Mouse (Mus musculus) hindbrain, embryonic 14.5 days (tissue): Measurements from ENCODE around the gene App. TPM values are rescaled to one million over a fixed set of nuclear protein-coding genes. Genes with fewer than 3 reads are reported as not detected.

Experiments used
- ATAC-seq: fragments of 200-750 bp; cut with Nextera tagmentation; 2 replicates; pipeline ENCODE4 v1.8.0; 2017; ENCODE audit warnings: moderate number of reproducible peaks, mild to moderate bottlenecking, moderate TSS enrichment, moderate library complexity; ENCODE audit not compliant: low FRiP score
- DNase-seq: peaks from one replicate; pipeline ENCODE4 v3.0.0-alpha.2; 2015; ENCODE audit warnings: low spot score
- H3K27ac ChIP-seq: fragments of 300-500 bp; sonication (generic); 2 replicates; pipeline ENCODE4 v1.5.1; 2014; ENCODE audit warnings: mild to moderate bottlenecking, moderate library complexity
- H3K27me3 ChIP-seq: fragments of 300-500 bp; sonication (generic); 2 replicates; pipeline ENCODE4 v1.6.1; 2014; ENCODE audit warnings: mild to moderate bottlenecking, low read length, mixed read lengths; ENCODE audit not compliant: control insufficient read depth, insufficient read depth
- H3K36me3 ChIP-seq: fragments of 300-500 bp; sonication (generic); replicated peaks from 2 replicates; pipeline ENCODE4 v1.6.1; 2014; ENCODE audit not compliant: control insufficient read depth, insufficient read depth
- H3K4me1 ChIP-seq: fragments of 300-500 bp; sonication (generic); replicated peaks from 2 replicates; pipeline ENCODE4 v1.6.1; 2014; ENCODE audit warnings: antibody characterized with exemption, low read length, mixed read lengths; ENCODE audit not compliant: control insufficient read depth, insufficient read depth
- H3K4me2 ChIP-seq: fragments of 300-500 bp; sonication (generic); replicated peaks from 2 replicates; pipeline ENCODE4 v1.6.1; 2014; ENCODE audit warnings: mild to moderate bottlenecking, moderate library complexity
- H3K4me3 ChIP-seq: fragments of 300-500 bp; sonication (generic); replicated peaks from 2 replicates; pipeline ENCODE4 v1.5.1; 2014; ENCODE audit warnings: mild to moderate bottlenecking, low read length
- H3K9ac ChIP-seq: fragments of 300-500 bp; sonication (generic); 2 replicates; pipeline ENCODE4 v1.6.1; 2014
- H3K9me3 ChIP-seq: fragments of 300-500 bp; sonication (generic); 2 replicates; pipeline ENCODE4 v1.6.1; 2016; ENCODE audit warnings: low read length; ENCODE audit not compliant: control insufficient read depth
- WGBS: fragments of 180-500 bp; shearing (Covaris S2); extraction: QIAGEN DNeasy Blood & Tissue Kit; methylation state at CpG from one replicate; pipeline ENCODE4 v1.1.7; 2014; 5-methylcytosine and 5-hydroxymethylcytosine counted together
- polyA plus RNA-seq: library from polyadenylated mRNA; unstranded; fragments of >200 nt; fragmentation: Nextera tagmentation; extraction: Ambion mirVana; gene quantifications from 2 replicates; pipeline ENCODE4 v1.2.1, GENCODE M21; 2014

The App gene
- polyA plus RNA-seq, 1 experiment from 2014 or later: 430 TPM

GRCm38 (mm10) chr16:85103116-85103787, 70.3 kb downstream of the App start:
- Histone ChIP-seq H3K4me3 (no peak overlapping the region), H3K4me2 (no peak overlapping the region), H3K36me3 (peaks cover 27% of the 10 kb centered on the region; the same call in 1 of the 2 replicates), H3K27ac (no peak overlapping the region; the same call in 1 of the 2 replicates), H3K9ac (no peak overlapping the region), H3K4me1 (peaks cover 15% of the 10 kb centered on the region), H3K27me3 (no peaks in the 10 kb centered on the region), H3K9me3 (no peaks in the 10 kb centered on the region)
- no peak for ATAC-seq
- 83% methylated on average over 13 of the region's 13 CpGs for WGBS
- no peak for DNase-seq

- Histone ChIP-seq H3K4me1 (peaks cover 5% of the 10 kb centered on the region; the same call in 1 of the 2 replicates), H3K27me3 (no peaks in the 10 kb centered on the region), H3K9ac (no peak overlapping the region), H3K27ac (no peak overlapping the region), H3K36me3 (peaks cover 33% of the 10 kb centered on the region; the same call in 1 of the 2 replicates), H3K4me3 (no peak overlapping the region), H3K9me3 (no peaks in the 10 kb centered on the region), H3K4me2 (no peak overlapping the region)
- WGBS: 94% methylated on average over 3 of the region's 3 CpGs
- DNase-seq (no peak), ATAC-seq (no peak)
Measured at GRCm38 (mm10) chr16:85101544-85101943, 72.0 kb downstream of the App start.

DNA sequence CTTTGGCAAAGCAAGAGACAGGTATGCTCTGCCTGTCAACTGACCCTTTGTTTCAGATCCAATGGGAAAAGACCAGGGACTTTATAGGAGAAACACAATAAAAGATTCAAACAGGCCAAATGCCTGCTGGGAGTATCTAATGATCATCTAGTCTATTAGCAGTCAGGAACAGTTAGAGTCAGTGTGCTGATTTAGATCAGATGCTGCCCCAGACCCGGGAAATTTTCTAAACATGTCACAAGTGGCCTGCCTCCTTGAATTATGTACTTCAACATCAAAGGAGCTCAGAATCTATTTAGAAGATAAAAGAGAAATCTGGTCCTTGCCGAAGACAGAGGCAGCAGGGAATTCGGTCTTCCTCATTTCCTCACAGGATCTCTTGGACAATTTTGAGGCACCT, 72.8 kb downstream of the App start:
- DNase-seq: no peak
- no peak for ATAC-seq
- H3K27me3 ChIP-seq: no peaks in the 10 kb centered on the region
- H3K36me3 ChIP-seq: peaks cover 33% of the 10 kb centered on the region; the same call in 1 of the 2 replicates
- no peak overlapping the region for H3K4me3 ChIP-seq
- H3K4me2 ChIP-seq: no peak overlapping the region
- H3K9ac ChIP-seq: no peak overlapping the region
- peaks cover 6% of the 10 kb centered on the region for H3K4me1 ChIP-seq
- H3K27ac ChIP-seq: no peak overlapping the region
- 49% methylated on average over 3 of the region's 3 CpGs for WGBS
- no peaks in the 10 kb centered on the region for H3K9me3 ChIP-seq

DNA sequence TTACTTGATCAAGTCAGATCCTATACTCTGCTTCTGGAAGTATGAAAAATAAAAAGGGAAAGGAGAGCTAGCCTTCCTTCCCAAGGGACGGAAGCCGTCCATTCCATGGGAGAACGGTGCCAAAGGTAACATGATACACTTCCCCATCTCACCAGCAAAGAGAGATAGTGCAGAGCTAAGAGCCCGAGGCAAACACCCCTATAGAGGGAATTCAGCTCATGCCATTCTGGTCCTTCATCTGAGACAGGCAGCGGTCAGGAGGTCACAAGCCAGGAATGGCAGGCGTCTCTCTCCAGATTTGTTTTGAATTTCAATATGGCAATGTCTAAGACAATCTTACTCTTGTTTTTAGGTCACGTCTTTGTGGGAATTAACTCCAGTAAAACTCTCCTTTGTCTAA, 74.1 kb downstream of the App start:
- Histone ChIP-seq H3K27me3 (no peaks in the 10 kb centered on the region), H3K4me2 (no peak overlapping the region), H3K4me3 (no peak overlapping the region), H3K9ac (no peak overlapping the region), H3K9me3 (no peaks in the 10 kb centered on the region), H3K4me1 (peaks cover 6% of the 10 kb centered on the region; the same call in 1 of the 2 replicates), H3K36me3 (peaks cover 33% of the 10 kb centered on the region; the same call in 1 of the 2 replicates), H3K27ac (no peak overlapping the region)
- 54% methylated on average over 7 of the region's 7 CpGs for WGBS
- ATAC-seq (no peak), DNase-seq (no peak)

- Histone ChIP-seq H3K9me3 (no peaks in the 10 kb centered on the region), H3K4me3 (no peak overlapping the region), H3K27ac (no peak overlapping the region), H3K4me2 (no peak overlapping the region), H3K27me3 (no peaks in the 10 kb centered on the region), H3K9ac (no peak overlapping the region), H3K4me1 (peaks cover 9% of the 10 kb centered on the region; the same call in 1 of the 2 replicates), H3K36me3 (peaks cover 33% of the 10 kb centered on the region; the same call in 1 of the 2 replicates)
- WGBS: 76% methylated on average over 7 of the region's 7 CpGs
- ATAC-seq: no peak
- DNase-seq: no peak
Measured at GRCm38 (mm10) chr16:85099044-85099443, 74.5 kb downstream of the App start.

DNA sequence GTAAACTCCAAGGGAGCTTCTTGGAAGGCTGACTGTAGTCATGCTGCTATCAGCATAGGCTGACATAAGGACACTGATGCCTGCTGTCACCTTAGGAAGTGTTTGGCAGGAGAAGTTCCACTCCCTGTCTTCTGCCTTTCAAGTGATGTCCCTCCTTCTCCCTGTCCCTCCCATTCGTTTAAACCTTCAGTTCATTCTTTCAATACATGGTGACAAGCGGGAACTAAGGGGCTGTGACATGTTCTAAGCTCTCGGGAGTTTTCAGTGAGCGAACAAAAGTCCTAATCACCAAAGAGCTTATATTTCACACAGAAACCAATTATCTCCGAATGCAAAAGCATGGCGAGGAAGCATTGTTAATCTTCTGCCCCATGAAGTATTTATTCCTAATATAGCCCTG, 77.2 kb downstream of the App start:
- DNase-seq (no peak), ATAC-seq (peak; percentile 44; the same call in 1 of the 2 replicates)
- H3K9ac ChIP-seq: no peak overlapping the region
- WGBS: 31% methylated on average over 6 of the region's 6 CpGs
- H3K36me3 ChIP-seq: peaks cover 12% of the 10 kb centered on the region; the same call in 1 of the 2 replicates
- no peak overlapping the region for H3K4me3 ChIP-seq
- no peaks in the 10 kb centered on the region for H3K27me3 ChIP-seq
- peak overlapping the region; percentile 55; the same call in 1 of the 2 replicates for H3K27ac ChIP-seq
- H3K9me3 ChIP-seq: no peaks in the 10 kb centered on the region
- peaks cover 31% of the 10 kb centered on the region for H3K4me1 ChIP-seq
- H3K4me2 ChIP-seq: no peak overlapping the region

DNA sequence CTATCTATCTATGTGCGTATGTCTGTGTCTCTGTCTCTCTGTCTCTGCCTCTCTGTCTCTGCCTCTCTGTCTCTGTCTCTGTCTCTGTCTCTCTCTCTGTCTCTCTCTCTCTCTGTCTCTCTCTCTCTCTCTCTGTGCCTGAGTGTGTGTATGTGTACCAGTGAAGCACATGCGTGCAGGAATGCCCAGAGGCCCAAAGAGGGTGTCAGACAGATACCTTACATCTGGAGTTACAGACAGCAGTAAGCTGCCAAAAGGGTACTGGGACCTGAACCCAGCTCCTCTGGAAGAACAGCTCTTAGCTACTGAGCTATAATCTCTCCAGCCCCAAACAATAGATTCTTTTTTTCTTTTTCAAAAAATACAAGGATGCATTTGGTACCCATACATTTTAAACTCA, 77.6 kb downstream of the App start:
- H3K9ac ChIP-seq: no peak overlapping the region
- WGBS: 81% methylated on average over 2 of the region's 2 CpGs
- no peak overlapping the region for H3K4me3 ChIP-seq
- H3K27me3 ChIP-seq: no peaks in the 10 kb centered on the region
- DNase-seq (no peak), ATAC-seq (no peak)
- H3K36me3 ChIP-seq: peaks cover 8% of the 10 kb centered on the region; the same call in 1 of the 2 replicates
- no peak overlapping the region for H3K4me2 ChIP-seq
- H3K9me3 ChIP-seq: no peaks in the 10 kb centered on the region
- peak overlapping the region; percentile 55; the same call in 1 of the 2 replicates for H3K27ac ChIP-seq
- H3K4me1 ChIP-seq: peaks cover 36% of the 10 kb centered on the region

- ATAC-seq: peak; percentile 41; the same call in 1 of the 2 replicates
- no peak overlapping the region for H3K4me2 ChIP-seq
- peaks cover 9% of the 10 kb centered on the region; the same call in 1 of the 2 replicates for H3K36me3 ChIP-seq
- peak overlapping the region; percentile 23; the same call in 1 of the 2 replicates for H3K27ac ChIP-seq
- no peak overlapping the region for H3K9ac ChIP-seq
- H3K4me1 ChIP-seq: peaks cover 67% of the 10 kb centered on the region
- H3K9me3 ChIP-seq: no peaks in the 10 kb centered on the region
- DNase-seq: peak; percentile 57
- 19% methylated on average over 9 of the region's 9 CpGs for WGBS
- H3K27me3 ChIP-seq: no peaks in the 10 kb centered on the region
- H3K4me3 ChIP-seq: no peak overlapping the region
Measured at GRCm38 (mm10) chr16:85092644-85093091, 80.9 kb downstream of the App start.

GRCm38 (mm10) chr16:85092183-85092582, 81.4 kb downstream of the App start:
- Histone ChIP-seq H3K4me2 (no peak overlapping the region), H3K27ac (0 out of 2 replicates have a peak overlapping the region, but pooled peaks have one; percentile 45)

More at GRCm38 (mm10) chr16:85092183-85092582, 81.4 kb downstream of the App start:
- Histone ChIP-seq H3K27me3 (no peaks in the 10 kb centered on the region), H3K9ac (no peak overlapping the region), H3K4me1 (peaks cover 72% of the 10 kb centered on the region), H3K9me3 (no peaks in the 10 kb centered on the region), H3K4me3 (no peak overlapping the region), H3K36me3 (peaks cover 5% of the 10 kb centered on the region; the same call in 1 of the 2 replicates)
- DNase-seq (no peak), ATAC-seq (peak; percentile 2; the same call in 1 of the 2 replicates)
- 42% methylated on average over 1 of the region's 1 CpGs for WGBS
